Mouse (Mus musculus): ENCODE results near the gene Ctxn2.
"Not testable (repeated sequence)": the region's sequence is repeated elsewhere in the genome, so short reads cannot be mapped to it uniquely, and the experiment has no call there.

Ctxn2 gene

GRCm38 (mm10) chr2:125135903-125136811 is at the start of gene Ctxn2:
TSS of gene Ctxn2 (plus strand) at chr2:125136692.
- DNase-seq (ENCODE audit: low read depth, low spot score), result peak; percentile 11

GRCm38 (mm10) chr2:125088757-125089156 is 47.7 kb upstream of the Ctxn2 start:
- DNase-seq (ENCODE audit: low read depth, low spot score), result no peak

DNA sequence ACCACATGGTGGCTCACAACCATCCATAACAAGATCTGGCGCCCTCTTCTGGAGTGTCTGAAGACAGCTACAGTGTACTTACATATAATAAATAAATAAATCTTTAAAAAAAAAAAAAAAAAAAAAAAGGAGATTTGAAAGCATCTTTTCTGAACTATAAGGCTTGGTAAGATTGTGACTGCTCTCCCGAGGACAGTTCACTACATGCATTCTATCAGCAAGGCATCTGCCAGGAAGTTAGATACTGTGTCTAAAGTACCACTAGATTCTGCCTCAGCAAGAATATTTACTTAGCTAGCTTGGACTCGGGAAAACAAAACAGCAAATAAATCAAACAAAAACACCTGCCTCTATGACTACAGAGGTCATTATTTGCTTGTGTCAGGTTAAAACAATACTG is 44.4 kb upstream of the Ctxn2 start:
- DNase-seq (ENCODE audit: low read depth, low spot score), result not testable (repeated sequence)

DNA sequence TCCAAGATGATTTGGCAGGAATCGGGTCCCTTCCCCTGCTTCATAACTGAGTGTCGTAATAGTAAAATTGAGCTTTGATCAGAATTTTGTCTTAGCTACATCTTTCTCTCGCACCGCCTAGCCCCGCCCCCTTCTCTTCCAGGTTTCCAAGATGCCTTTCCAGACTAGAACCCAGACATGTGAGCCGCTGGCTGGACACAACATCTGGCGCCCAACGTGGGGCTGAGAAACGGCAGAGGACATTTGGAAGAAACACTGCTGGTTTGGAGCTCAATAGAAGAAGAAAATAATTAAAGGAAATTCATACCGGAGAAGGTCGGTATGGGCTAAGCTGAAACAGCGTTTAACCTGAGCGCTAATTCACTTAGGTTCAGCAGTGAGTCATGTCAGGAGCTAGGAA is 32.0 kb upstream of the Ctxn2 start:
- DNase-seq (ENCODE audit: low read depth, low spot score), result not testable (repeated sequence)

- DNase-seq (ENCODE audit: low read depth, low spot score), result not testable (repeated sequence)
These were observed 30.0 kb upstream of the Ctxn2 start for GRCm38 (mm10) chr2:125106536-125106935.

GRCm38 (mm10) chr2:125119381-125120110 is 16.9 kb upstream of the Ctxn2 start:
- DNase-seq (ENCODE audit: low read depth, low spot score), result no peak

DNA sequence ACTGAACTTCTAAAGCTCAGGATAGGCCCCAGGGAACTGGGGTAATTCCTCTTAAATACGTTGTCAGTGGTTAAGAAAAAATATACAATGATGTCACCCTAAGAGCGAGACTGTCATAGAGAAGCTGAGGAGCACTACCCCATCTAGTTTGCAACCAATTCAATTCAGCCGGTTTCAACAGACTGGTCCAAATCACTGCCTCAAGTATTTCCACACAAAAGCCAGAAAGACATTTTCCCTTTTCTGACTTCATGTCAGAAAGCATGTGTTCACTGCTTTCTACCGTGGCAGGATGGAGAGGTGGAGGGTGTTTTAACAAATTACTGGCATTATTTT is 14.2 kb upstream of the Ctxn2 start:
- DNase-seq (ENCODE audit: low read depth, low spot score), result no peak

DNA sequence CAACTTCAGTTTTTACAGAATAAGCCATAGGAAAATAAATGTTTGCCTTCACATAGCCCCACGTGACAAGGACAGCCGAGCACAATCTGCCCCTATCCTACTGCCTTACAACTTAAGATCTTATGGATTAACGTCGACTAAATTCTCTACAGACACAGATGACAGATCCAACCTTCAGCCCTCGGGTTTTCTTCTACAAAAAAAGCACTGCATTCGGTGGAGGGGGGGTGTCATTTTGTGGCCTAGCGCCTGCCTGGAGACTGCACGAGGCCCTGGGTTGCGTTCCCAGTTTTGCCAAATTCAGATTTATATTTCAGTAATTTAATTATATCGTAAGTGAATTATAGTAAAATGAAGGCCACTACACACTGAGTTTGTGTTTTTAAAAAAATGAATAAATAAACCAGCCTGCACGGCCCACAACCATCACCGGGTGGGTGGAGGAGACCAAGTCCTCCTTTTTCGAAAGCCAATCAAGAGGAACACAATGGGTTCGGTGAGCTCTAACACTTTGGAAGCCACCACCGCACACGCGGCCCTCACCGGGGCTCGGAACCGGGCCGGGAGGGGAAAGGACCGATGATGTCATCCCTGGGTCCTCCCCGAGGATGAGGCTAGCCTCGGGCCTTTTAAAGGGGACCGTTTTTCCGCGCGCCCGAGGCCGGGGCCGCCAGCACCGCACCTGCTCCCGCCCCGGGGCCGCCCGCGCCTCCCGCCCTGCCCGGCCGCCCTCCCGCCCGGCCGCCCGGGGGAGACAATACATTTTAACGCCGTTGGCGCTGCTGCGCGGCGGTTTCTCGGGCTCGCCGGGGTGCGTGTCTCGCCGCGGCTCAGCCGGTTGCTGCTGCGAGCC is 13.6 kb upstream of the Ctxn2 start:
- DNase-seq (ENCODE audit: low read depth, low spot score), result peak; percentile 23

DNA sequence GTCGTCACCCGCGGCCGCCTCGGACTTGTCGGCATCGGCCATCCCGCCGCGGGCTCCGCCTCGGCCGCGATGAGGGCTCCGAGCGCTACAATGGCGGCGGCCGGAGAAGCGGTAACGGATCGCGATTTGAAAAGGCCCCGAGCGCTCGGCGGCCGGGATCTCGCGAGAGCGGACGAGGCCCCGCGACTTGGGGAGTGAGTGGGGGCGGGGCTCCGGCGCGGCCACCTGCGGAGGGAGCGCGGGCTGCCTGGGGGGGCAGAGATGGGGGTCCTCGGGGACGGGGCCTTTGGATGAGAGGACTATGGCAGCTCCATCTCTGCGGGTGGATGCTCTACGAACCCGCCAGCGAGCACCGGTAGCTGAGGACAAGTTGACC is 13.0 kb upstream of the Ctxn2 start, which contains the start of gene Myef2:
Gene Myef2, minus strand, starts transcription at position 185 of the 376 bp plus-strand sequence.
- peak; percentile 70 for DNase-seq (ENCODE audit: low read depth, low spot score)

GRCm38 (mm10) chr2:125125824-125126223 is 10.7 kb upstream of the Ctxn2 start:
- DNase-seq (ENCODE audit: low read depth, low spot score), result no peak

- no peak for DNase-seq (ENCODE audit: low read depth, low spot score)
These were observed 9.7 kb upstream of the Ctxn2 start for GRCm38 (mm10) chr2:125126792-125127191.

DNA sequence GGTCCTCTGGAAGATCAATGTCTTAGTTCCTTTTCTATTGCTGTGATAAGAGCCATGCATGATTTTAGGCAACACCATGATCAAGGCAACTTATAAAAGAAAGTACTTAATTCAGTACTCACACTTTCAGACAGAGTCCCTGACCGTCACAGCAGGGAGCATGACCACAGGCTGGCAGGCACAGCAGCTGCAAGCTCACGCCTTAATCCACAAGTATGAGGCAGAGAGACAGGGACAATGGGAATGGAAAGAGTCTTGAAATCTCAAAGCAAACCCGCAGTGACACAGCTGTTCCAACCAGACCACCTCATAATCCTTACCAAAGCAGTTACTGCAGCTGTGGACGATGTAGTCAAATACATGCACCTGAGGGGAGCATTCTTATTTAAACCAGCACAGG is 2.4 kb upstream of the Ctxn2 start:
- no peak for DNase-seq (ENCODE audit: low read depth, low spot score)

DNA sequence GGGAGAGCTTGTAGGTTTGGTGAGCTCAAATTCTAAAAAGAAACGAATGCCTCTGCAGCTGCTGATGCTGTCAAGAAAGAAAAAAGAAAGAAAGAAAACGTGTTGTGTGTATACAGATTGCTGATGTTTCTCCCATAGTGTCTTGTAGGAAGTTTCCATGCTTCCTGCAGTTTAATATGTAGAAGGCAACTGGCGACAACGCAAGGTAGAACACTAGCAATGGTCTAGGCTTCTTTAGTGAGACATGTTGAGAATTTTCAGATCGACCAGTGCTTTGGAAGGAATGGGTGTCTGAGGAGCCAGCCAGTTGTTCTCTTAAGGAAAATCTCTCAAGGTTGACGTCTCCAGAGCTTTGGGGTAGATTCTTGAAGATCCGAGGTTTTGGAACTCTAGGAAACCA is 354 bp downstream of the Ctxn2 start:
- no peak for DNase-seq (ENCODE audit: low read depth, low spot score)

GRCm38 (mm10) chr2:125142336-125142735 is 5.8 kb downstream of the Ctxn2 start:
- DNase-seq (ENCODE audit: low read depth, low spot score), result no peak

DNA sequence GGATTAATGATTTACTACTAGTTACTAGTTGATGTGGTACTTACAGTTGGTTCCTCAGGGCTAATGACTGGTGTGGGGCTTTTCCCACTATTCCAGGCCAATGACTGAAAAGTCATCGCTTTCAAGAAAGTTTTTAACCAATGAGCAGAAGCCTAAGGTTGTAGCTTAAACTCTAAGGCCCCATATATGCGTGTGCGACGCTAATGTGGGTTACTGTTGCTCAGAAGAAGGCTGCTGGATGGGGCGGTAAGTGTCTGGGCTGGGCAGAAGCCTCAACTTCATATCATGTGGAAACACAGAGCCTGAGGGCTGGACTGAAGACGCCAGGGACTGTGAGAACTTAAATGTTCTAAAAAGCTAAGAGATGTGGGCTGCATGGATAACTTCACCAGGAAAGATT is 15.9 kb downstream of the Ctxn2 start, which contains the start of gene Slc12a1:
Gene Slc12a1, plus strand, starts transcription at position 118 of the 400 bp plus-strand sequence.
- no peak for DNase-seq (ENCODE audit: low read depth, low spot score)

DNA sequence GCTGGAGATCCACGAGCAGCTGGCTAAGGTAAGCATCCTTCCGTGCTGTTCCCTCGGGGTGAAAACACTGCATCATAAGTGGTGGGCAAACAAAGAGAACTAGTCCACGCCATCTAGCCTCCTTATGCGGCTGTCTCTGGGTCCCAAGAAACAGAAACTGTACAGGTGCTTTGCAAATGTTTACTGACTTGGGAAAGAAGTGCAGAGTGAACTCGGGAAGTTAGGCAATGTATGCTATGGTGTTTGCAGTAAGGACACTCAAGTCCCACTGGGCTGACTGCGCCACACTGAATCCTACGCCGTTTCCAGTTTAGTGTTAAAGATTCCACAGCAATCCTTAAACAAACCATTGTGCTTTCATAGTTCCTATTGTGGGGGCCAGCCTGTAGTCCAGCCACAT is 17.8 kb downstream of the Ctxn2 start:
- DNase-seq (ENCODE audit: low read depth, low spot score), result no peak

GRCm38 (mm10) chr2:125155504-125155903 is 19.0 kb downstream of the Ctxn2 start:
- no peak for DNase-seq (ENCODE audit: low read depth, low spot score)

GRCm38 (mm10) chr2:125162012-125162470 is 25.5 kb downstream of the Ctxn2 start:
- DNase-seq (ENCODE audit: low read depth, low spot score), result no peak

DNA sequence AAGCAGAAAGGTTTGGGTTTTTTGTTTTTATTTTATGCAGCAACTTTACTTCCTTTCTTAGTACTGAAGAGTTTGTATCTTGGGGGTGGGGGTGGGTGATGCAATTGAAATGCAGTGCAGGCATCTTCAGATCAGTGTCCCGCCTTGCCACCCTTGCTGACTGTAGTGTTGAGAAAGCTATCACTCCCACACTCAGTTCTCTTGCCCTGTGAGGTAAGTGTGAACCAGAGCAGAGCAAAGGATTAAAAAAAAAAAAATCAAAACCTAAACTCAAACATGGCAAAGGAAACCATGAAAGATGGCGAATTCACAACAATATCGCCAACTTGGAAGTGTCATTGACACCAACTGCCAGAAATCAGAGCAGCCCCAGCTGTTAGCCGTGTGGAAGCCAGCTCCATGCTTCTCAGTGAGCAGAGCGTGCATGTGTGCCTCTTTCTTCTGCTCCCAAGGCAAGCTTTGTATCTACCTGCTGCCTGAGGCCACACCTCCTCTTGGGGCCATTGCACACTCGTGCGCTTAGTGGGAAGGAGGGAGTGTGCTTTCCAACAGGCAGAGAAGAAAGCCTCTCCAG is 41.8 kb downstream of the Ctxn2 start:
- no peak for DNase-seq (ENCODE audit: low read depth, low spot score)

DNA sequence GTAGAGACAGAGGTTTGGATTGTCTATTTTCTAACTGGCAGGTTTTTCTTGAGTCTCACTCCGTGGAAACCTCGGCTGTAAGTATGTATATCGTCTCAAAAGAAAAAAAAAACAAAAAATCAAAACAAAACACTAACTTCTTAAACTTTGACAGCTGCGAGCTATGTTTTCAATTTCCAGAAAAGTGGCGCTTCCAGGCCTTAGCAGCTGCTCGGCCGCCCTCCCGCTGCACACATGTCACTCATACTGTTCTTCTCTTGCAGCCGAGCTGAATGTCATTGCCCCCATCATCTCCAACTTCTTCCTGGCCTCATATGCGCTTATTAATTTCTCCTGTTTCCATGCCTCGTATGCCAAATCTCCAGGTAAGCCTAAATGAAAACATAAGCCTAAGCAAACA is 51.4 kb downstream of the Ctxn2 start:
- DNase-seq (ENCODE audit: low read depth, low spot score), result no peak

DNA sequence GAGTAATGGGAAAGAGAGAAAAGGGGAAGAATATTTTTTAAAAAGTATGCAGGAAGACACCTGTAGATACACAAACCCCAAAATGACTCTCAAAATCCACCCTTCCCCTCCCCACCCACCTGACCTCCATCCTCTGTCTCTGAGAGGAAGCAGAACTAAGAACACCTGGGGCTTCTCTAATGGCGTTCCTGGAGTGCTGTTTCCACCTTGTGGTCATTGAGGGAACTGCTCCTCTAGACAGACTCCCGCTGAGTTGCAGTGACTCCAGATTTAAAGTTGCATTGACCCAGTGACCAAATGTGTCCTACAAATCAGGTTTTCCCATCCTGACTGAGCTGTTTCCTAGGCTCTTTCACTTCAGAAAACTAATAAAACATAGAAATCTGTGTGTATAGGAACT is 52.7 kb downstream of the Ctxn2 start:
- peak; percentile 47 for DNase-seq (ENCODE audit: low read depth, low spot score)
